Mouse (Mus musculus) cerebellum, postnatal 36 days (tissue): ENCODE measurements at regions not wholly inside any gene's neighbourhood (a gene's known extent, or its start where the extent isn't known, plus 50 kb on each side); places are given as distances from the start of the nearest gene placed in this dataset.
"Not testable (repeated sequence)": the region's sequence is repeated elsewhere in the genome, so short reads cannot be mapped to it uniquely, and the experiment has no call there.

Experiments used
- DNase-seq, 2 experiments: peaks; one replicate each; pipeline ENCODE4 v3.0.0; 2021 to 2022; ENCODE audit warnings: mixed read lengths in 2 of 2

DNA sequence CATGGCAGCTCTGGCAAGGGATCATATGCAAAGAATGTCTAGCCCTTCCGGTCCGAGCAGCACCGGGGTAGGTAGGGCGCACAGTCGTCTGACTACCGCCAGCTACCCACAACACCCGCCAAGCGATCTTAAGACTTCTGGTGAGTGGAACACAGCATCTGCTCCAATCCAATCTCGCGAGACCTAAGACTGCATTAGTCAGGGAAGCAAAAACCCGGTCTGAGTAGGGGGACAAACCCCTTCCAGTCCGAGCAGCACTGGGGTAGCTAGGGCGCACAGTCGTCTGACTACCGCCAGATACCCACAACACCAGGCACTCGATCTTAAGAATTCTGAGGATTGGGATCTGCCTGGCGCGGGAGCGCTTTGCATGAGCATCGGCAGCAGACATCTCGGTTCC, 57.1 kb downstream of the Nap1l2 start:
- DNase-seq, result not testable (repeated sequence)

DNA sequence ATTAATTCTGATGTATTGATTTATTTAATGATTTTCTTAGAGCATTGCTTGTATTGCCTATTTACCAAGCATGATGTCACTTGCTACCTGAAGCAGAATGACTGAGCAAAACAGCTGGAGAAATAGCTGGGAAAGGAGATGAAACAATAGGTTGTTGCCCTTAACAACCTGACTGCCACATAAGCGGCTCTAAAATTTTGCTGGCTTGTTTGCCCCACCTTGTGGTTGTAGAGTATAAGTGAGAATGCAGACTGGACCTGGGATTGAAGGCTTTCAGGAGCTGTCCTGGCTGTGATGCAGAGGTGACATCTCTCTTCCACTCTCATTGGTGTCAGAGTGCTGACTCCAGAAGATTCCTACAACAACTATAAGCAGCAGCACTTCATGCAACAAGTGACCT, 77.3 kb downstream of the Nap1l2 start:
- DNase-seq, result peak; percentile 12 to 24

DNA sequence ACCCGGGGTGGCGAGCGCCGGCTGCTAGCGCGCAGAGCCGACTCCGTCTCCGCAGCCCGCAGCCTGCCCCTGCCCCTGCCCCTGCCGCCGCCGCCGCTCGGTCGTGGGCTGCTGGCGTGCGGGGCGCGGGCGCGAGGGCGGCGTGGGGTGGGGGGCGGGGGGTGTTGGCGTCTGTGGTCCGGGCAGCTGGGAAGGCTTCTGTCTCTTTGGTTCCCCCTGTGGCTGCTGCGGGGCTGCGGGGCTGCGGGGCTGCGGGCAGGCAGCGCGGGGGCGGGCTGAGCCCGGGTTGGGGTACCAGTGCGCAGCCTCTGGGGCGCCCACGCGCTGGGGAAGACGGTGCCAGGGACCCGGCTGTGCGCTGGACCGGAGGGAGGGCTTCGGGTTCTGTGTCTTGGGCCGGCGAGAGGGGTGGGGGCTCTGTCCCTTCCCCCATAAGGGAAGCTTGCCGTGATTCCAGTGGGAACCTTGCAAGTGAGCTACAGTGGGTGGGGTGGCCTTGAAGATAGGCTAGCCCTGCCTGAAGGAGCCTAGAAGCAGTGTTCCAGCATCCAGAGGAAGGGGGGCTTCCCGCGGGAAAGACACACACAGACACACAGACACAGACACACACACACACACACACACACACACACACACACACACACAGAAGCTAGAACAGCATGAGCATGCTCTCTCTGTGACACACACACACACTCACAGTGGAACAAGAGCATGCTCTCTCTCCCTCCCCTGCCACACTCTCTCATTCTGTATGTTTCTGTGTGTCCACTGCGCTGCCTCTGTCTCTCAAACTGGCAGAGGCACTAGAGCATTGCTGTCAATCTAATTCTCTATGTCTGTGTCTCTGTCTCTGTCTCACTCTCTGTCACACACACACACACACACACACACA, 118.5 kb downstream of the Nap1l2 start:
- not testable (repeated sequence) for DNase-seq

DNA sequence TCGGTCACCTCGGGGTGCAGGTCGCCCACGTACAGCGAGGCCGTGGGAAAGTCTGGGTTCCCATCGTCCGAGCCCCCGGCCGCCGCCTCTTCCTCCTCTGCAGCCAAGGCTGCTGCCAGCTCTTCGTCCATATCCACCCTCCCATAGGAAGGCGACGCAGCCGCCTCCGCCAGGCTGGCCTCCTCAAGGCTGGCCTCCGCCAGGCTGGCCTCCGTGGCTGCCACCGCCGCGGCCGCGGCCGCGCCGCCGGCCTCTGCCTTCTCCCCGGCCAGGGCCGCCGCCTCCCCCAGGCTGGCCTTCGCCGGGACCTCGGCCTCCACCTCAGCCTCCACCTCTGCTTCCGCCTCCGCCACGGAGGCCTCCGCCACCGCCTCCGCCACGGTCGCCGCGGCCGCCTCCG, 119.3 kb downstream of the Nap1l2 start:
- DNase-seq, result not testable (repeated sequence)

DNA sequence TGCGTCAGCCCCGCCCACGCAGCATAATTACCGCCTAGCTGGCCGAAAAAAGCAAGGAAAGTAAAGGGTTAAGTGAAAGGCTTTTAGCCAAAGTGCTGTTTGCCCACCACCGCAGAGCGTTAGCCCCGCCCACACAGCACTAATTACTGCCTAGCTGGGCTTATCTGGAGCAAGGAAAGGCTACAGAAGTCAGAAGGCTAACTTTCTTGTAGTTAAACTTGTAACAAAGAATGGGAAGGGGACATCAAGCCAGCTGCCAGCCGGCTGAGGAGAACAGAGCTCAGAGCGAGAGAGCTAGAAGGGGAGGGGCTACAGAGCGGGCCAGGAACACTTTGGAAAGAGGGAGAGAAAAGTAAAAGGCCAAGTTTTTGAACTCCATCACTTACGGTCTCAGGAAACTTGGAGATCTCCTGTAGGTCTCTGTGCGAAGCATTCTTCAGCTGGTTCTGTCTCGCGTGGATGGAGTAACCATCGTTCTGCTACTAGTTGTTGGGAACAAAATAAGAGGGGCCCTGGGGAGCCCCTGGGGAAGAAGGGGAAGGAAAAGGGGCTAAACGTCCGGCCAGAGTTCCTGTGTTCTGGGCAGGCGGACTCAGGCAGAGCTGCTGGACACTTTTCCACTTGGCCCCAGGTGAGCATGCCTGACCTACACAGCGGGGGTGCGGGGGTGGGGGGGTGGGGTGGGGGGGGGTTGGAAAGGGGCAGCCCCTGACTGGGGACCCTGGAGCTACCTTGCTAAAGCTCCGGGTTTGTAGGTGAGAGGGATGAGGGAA, 98.3 kb downstream of the 1700018G05Rik start:
- DNase-seq, result no peak

DNA sequence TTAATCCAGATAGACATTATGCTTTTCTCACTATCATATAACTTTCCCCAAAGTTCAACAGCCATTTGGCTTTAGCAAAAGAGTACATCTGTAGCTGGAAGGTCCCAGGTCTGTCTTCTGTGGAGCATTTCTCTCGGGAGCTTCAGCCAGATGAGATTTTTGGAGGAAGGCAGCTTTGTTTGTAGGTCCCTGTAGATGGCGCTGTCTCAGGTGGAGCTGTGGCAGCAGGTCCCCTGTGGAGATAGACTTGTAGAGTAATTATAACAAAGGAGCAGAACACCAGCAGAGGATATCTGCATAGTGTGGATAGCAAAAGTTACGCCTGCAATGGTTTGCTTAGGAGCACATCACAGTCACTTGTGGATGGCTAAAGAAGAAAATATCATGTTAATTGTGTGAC, 97.3 kb downstream of the 1700018G05Rik start:
- peak; percentile 15 for DNase-seq

DNA sequence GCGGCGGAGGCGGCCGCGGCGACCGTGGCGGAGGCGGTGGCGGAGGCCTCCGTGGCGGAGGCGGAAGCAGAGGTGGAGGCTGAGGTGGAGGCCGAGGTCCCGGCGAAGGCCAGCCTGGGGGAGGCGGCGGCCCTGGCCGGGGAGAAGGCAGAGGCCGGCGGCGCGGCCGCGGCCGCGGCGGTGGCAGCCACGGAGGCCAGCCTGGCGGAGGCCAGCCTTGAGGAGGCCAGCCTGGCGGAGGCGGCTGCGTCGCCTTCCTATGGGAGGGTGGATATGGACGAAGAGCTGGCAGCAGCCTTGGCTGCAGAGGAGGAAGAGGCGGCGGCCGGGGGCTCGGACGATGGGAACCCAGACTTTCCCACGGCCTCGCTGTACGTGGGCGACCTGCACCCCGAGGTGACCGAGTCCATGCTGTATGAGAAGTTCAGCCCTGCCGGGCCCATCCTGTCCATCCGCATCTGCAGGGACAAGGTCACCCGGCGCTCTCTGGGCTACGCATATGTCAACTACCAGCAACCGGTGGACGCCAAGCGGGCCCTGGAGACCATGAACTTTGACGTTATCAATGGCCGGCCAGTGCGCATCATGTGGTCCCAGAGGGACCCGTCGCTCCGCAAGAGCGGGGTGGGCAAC, 85.4 kb downstream of the 1700018G05Rik start:
- DNase-seq, result not testable (repeated sequence)

DNA sequence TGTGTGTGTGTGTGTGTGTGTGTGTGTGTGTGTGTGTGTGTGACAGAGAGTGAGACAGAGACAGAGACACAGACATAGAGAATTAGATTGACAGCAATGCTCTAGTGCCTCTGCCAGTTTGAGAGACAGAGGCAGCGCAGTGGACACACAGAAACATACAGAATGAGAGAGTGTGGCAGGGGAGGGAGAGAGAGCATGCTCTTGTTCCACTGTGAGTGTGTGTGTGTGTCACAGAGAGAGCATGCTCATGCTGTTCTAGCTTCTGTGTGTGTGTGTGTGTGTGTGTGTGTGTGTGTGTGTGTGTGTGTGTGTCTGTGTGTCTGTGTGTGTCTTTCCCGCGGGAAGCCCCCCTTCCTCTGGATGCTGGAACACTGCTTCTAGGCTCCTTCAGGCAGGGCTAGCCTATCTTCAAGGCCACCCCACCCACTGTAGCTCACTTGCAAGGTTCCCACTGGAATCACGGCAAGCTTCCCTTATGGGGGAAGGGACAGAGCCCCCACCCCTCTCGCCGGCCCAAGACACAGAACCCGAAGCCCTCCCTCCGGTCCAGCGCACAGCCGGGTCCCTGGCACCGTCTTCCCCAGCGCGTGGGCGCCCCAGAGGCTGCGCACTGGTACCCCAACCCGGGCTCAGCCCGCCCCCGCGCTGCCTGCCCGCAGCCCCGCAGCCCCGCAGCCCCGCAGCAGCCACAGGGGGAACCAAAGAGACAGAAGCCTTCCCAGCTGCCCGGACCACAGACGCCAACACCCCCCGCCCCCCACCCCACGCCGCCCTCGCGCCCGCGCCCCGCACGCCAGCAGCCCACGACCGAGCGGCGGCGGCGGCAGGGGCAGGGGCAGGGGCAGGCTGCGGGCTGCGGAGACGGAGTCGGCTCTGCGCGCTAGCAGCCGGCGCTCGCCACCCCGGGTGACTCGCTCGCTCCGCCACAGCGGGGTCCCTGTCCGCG, 84.4 kb downstream of the 1700018G05Rik start:
- not testable (repeated sequence) for DNase-seq

DNA sequence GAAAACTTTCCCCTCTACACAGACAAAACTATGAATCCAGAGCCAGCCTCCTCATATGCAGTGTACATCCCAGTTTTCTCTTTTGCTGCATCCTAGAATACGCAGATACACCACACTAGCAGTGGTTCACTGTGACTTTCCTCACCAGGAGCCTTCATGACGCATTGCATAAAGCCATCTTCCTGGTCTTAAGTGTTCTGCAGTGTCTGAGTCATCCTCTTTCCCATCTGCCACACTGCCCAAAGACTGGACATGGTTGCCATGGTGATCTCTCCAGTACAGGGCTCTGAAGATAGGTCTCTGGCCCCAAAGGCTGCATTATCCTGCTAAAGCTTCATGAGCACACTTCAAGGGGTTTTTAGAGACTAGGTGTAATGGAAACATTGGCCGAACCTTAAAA, 65.8 kb downstream of the 1700018G05Rik start:
- DNase-seq, result not testable (repeated sequence)
